Mouse (Mus musculus): ENCODE data around the gene Gm20822. TPM values are rescaled to one million over a fixed set of nuclear protein-coding genes. Genes with fewer than 3 reads are reported as not detected.
"Not testable (repeated sequence)": the region's sequence is repeated elsewhere in the genome, so short reads cannot be mapped to it uniquely, and the experiment has no call there.

The Gm20822 gene
- not detected for total RNA-seq (2021)
- long read RNA-seq, experiment 1 = 0 reads
- long read RNA-seq, experiment 2 = 0 reads

GRCm38 (mm10) chrY:15884671-15885070 lies at the start of gene Gm20822:
Gm20822 (minus strand) TSS chrY:15884771.
- intact Hi-C loops (cut with DNase I); H3K27ac ChIP-seq; H3K4me3 ChIP-seq; DNase-seq (ENCODE audit: extremely low spot score in 1 of 2, low spot score in 2 of 2): not testable (repeated sequence)

Data from left cerebral cortex, adult 2 months (tissue).